Mouse (Mus musculus) CH12.LX (cell line): Measurements from ENCODE around the gene Chit1.

ENCODE experiments used
- BHLHE40 ChIP-seq: IDR thresholded peaks from 2 replicates; pipeline ENCODE4 v1.6.1; 2011; ENCODE audit warnings: mild to moderate bottlenecking, low read depth, low read length, improper control_type of control experiment
- CTCF ChIP-seq, 2 experiments: IDR thresholded peaks in 1 of 2; conservative IDR thresholded peaks in 1 of 2; 2 replicates each; pipeline ENCODE4 v1.5.1; 2011 to 2012; ENCODE audit warnings: low read depth in 2 of 2, low read length in 2 of 2, improper control_type of control experiment in 1 of 2, inconsistent platforms in 1 of 2, mild to moderate bottlenecking in 1 of 2, moderate library complexity in 1 of 2
- EP300 ChIP-seq: IDR thresholded peaks from 2 replicates; pipeline ENCODE4 v1.6.1; 2011; ENCODE audit warnings: low read length, improper control_type of control experiment
- MAFK ChIP-seq: IDR thresholded peaks from 2 replicates; pipeline ENCODE4 v1.6.1; 2011; ENCODE audit warnings: low read length, improper control_type of control experiment; ENCODE audit not compliant: insufficient replicate concordance
- MXI1 ChIP-seq: IDR thresholded peaks from 2 replicates; pipeline ENCODE4 v1.6.1; 2011; ENCODE audit warnings: mild to moderate bottlenecking, low read depth, low read length, improper control_type of control experiment
- POLR2A ChIP-seq: IDR thresholded peaks from 2 replicates; pipeline ENCODE4 v1.6.1; 2011; ENCODE audit warnings: low read depth, mild to moderate bottlenecking, improper control_type of control experiment, low read length
- RCOR1 ChIP-seq: conservative IDR thresholded peaks from 2 replicates; pipeline ENCODE4 v1.6.1; 2012; ENCODE audit warnings: low read depth, mild to moderate bottlenecking, inconsistent platforms, low read length, improper control_type of control experiment
- SIN3A ChIP-seq: IDR thresholded peaks from 2 replicates; pipeline ENCODE4 v1.6.1; 2012; ENCODE audit warnings: low read length, improper control_type of control experiment, inconsistent platforms
- TCF12 ChIP-seq: IDR thresholded peaks from 2 replicates; pipeline ENCODE4 v1.6.1; 2014; ENCODE audit warnings: low read depth, mild to moderate bottlenecking, inconsistent platforms, low read length, improper control_type of control experiment
- ZNF384 ChIP-seq: IDR thresholded peaks from 2 replicates; pipeline ENCODE4 v1.6.1; 2012; ENCODE audit warnings: low read depth, low read length, improper control_type of control experiment, inconsistent platforms

- TF ChIP-seq ZNF384 = no peak
- TF ChIP-seq CTCF (conservative IDR thresholded peaks at IDR 0.05 in 1 of 2, IDR thresholded peaks at IDR 0.05 in 1 of 2; ENCODE audit: low read depth in 2 of 2, low read length in 2 of 2) = no peak
- TF ChIP-seq RCOR1 = no peak; the same call in 1 of the 2 replicates
- peak; percentile 45 for TF ChIP-seq MXI1
- peak; percentile 61; the same call in 1 of the 2 replicates for TF ChIP-seq MAFK
- TF ChIP-seq TCF12 = peak; percentile 91; the same call in 1 of the 2 replicates
- peak; percentile 83 for TF ChIP-seq EP300
- peak; percentile 57 for TF ChIP-seq POLR2A
- TF ChIP-seq BHLHE40 = peak; percentile 81
- TF ChIP-seq SIN3A = peak; percentile 75
Observed at GRCm38 (mm10) chr1:134092852-134093770, 17.9 kb upstream of the Chit1 start.
